Mouse (Mus musculus): Measurements from ENCODE around the gene Ddx54.

Ddx54 gene

GRCm38 (mm10) chr5:120612442-120612821 is at the start of gene Ddx54, which contains the start of gene Rita1:
TSS of gene Ddx54 (plus strand) at chr5:120612739.
TSS of gene Rita1 (minus strand) at chr5:120612589.
- DNase-seq = peak; percentile 98

- peak; percentile 77 for DNase-seq
These were observed 49.3 kb upstream of the Ddx54 start for GRCm38 (mm10) chr5:120562956-120563913.

GRCm38 (mm10) chr5:120563914-120564311 is 48.6 kb upstream of the Ddx54 start:
- DNase-seq = no peak

GRCm38 (mm10) chr5:120565171-120565905 is 47.2 kb upstream of the Ddx54 start:
- DNase-seq = no peak

- peak; percentile 64 for DNase-seq
These were observed 46.4 kb upstream of the Ddx54 start for GRCm38 (mm10) chr5:120566101-120566500.

GRCm38 (mm10) chr5:120566681-120567252 is 45.8 kb upstream of the Ddx54 start:
- no peak for DNase-seq

GRCm38 (mm10) chr5:120567253-120567701 is 45.3 kb upstream of the Ddx54 start:
- peak; percentile 86 for DNase-seq

GRCm38 (mm10) chr5:120567761-120568211 is 44.8 kb upstream of the Ddx54 start:
- DNase-seq = no peak

- DNase-seq = no peak
These were observed 44.2 kb upstream of the Ddx54 start for GRCm38 (mm10) chr5:120568336-120568768.

- no peak for DNase-seq
These were observed 43.6 kb upstream of the Ddx54 start for GRCm38 (mm10) chr5:120568964-120569363.

- no peak for DNase-seq
These were observed 42.7 kb upstream of the Ddx54 start for GRCm38 (mm10) chr5:120569791-120570190.

GRCm38 (mm10) chr5:120570289-120570897 is 42.1 kb upstream of the Ddx54 start:
- DNase-seq = no peak

GRCm38 (mm10) chr5:120571056-120571740 is 41.3 kb upstream of the Ddx54 start:
- peak; percentile 68 for DNase-seq

GRCm38 (mm10) chr5:120574469-120575063 is 38.0 kb upstream of the Ddx54 start:
- DNase-seq = no peak

- no peak for DNase-seq
These were observed 35.7 kb upstream of the Ddx54 start for GRCm38 (mm10) chr5:120576781-120577301.

- no peak for DNase-seq
These were observed 34.6 kb upstream of the Ddx54 start for GRCm38 (mm10) chr5:120577935-120578441.

GRCm38 (mm10) chr5:120578504-120579081 is 33.9 kb upstream of the Ddx54 start:
- peak; percentile 73 for DNase-seq

- peak; percentile 67 for DNase-seq
These were observed 33.2 kb upstream of the Ddx54 start for GRCm38 (mm10) chr5:120579211-120579897.

GRCm38 (mm10) chr5:120579898-120580626 is 32.5 kb upstream of the Ddx54 start:
- DNase-seq = no peak
